Mouse (Mus musculus): ENCODE results near the gene Nacc2. TPM values are rescaled to one million over a fixed set of nuclear protein-coding genes. Genes with fewer than 3 reads are reported as not detected.

The Nacc2 gene
- total and polyA plus RNA-seq, 2 experiments from 2014 or later, result 29.9 to 61.4 TPM

DNA sequence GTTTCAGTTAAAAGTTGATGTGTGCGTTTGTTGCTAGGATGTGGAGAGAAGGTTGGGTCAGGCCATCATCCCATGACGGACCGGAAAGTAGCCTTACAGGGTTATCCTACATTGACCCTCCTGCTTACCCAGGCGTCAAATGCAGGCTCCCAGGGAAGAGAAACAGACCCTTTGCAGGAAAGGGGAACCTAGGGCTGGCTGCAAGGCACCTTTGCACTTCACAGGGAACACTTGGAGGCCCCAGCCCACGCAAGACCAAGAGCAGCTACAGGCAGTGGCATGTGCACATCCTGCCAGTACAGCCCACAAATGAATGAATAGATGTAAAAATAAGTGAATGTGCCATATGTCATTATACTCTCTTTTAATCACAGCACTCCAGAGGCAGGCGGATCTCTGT lies 17.9 kb upstream of the Nacc2 start:
- H3K9me3 ChIP-seq (ENCODE audit: low read length), result no peaks in the 10 kb centered on the region
- 9% methylated on average over 6 of the region's 6 CpGs for WGBS
- DNase-seq (ENCODE audit: low spot score) (no peak), ATAC-seq (no peak; the same call in 1 of the 2 replicates)
- peaks cover 15% of the 10 kb centered on the region for H3K4me1 ChIP-seq (ENCODE audit: insufficient read depth, low read length)
- no peak for TF ChIP-seq CTCF (IDR thresholded peaks at IDR 0.05; ENCODE audit: low read depth)
- H3K4me2 ChIP-seq (ENCODE audit: low read depth, low read length), result peak overlapping the region; percentile 91
- peak overlapping the region; percentile 97 for H3K27ac ChIP-seq
- H3K9ac ChIP-seq (replicated peaks; ENCODE audit: low read length), result peak overlapping the region; percentile 54
- H3K36me3 ChIP-seq (ENCODE audit: insufficient read depth, low read length), result peaks cover 12% of the 10 kb centered on the region
- H3K4me3 ChIP-seq (ENCODE audit: low read length), result peak overlapping the region; percentile 74
- H3K27me3 ChIP-seq (ENCODE audit: insufficient read depth, low read length), result no peaks in the 10 kb centered on the region

- Histone ChIP-seq H3K27me3 (ENCODE audit: insufficient read depth, low read length) (no peaks in the 10 kb centered on the region), H3K9me3 (ENCODE audit: low read length) (no peaks in the 10 kb centered on the region), H3K4me3 (ENCODE audit: low read length) (peak overlapping the region; percentile 74), H3K27ac (peak overlapping the region; percentile 97), H3K36me3 (ENCODE audit: insufficient read depth, low read length) (peaks cover 12% of the 10 kb centered on the region), H3K4me1 (ENCODE audit: insufficient read depth, low read length) (peaks cover 15% of the 10 kb centered on the region), H3K9ac (replicated peaks; ENCODE audit: low read length) (peak overlapping the region; percentile 91), H3K4me2 (ENCODE audit: low read depth, low read length) (peak overlapping the region; percentile 91)
- ATAC-seq (peak; percentile 90), DNase-seq (ENCODE audit: low spot score) (peak; percentile 100)
- TF ChIP-seq CTCF (IDR thresholded peaks at IDR 0.05; ENCODE audit: low read depth), result no peak
- WGBS, result 0% methylated on average over 57 of the region's 60 CpGs
Observed at GRCm38 (mm10) chr2:26140292-26140819, 17.3 kb upstream of the Nacc2 start.

GRCm38 (mm10) chr2:26139545-26140206 lies 16.7 kb upstream of the Nacc2 start:
- peaks cover 15% of the 10 kb centered on the region for H3K4me1 ChIP-seq (ENCODE audit: insufficient read depth, low read length)
- under 1% methylated on average over 60 of the region's 60 CpGs for WGBS
- H3K9me3 ChIP-seq (ENCODE audit: low read length), result no peaks in the 10 kb centered on the region
- peaks cover 12% of the 10 kb centered on the region for H3K36me3 ChIP-seq (ENCODE audit: insufficient read depth, low read length)
- peak overlapping the region; percentile 97 for H3K27ac ChIP-seq
- ATAC-seq (peak; percentile 71), DNase-seq (ENCODE audit: low spot score) (peak; percentile 73)
- no peaks in the 10 kb centered on the region for H3K27me3 ChIP-seq (ENCODE audit: insufficient read depth, low read length)
- H3K4me3 ChIP-seq (ENCODE audit: low read length), result peak overlapping the region; percentile 74
- peak overlapping the region; percentile 91 for H3K9ac ChIP-seq (replicated peaks; ENCODE audit: low read length)
- H3K4me2 ChIP-seq (ENCODE audit: low read depth, low read length), result peak overlapping the region; percentile 91
- TF ChIP-seq CTCF (IDR thresholded peaks at IDR 0.05; ENCODE audit: low read depth), result no peak

DNA sequence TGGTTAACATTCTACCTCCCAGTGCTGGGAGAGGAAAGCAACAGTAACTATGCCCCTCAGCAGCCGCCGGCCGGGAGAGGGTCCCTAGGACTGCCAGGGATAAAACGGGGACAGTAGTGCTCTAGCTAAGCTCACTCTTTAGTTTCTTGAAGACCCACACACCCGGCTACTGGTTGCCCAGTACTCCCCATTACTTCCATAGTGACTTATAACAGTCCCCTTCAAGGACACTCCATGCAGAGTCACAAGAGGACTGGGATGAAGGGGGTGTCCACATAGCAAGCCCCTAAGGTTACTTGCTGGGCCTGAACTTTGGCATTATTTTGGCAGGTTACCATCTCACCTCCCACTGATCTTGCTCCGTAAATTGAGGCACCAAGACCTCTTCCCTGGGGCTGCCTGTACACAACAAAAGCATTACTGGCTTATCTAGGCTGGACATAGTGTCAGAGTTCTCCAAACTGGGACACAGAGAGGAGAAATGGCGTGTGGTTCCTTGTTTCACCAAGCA lies 16.1 kb upstream of the Nacc2 start:
- Histone ChIP-seq H3K4me1 (ENCODE audit: insufficient read depth, low read length) (peaks cover 15% of the 10 kb centered on the region), H3K9ac (replicated peaks; ENCODE audit: low read length) (peak overlapping the region; percentile 91; the same call in 1 of the 2 replicates), H3K9me3 (ENCODE audit: low read length) (no peaks in the 10 kb centered on the region), H3K27ac (peak overlapping the region; percentile 97), H3K27me3 (ENCODE audit: insufficient read depth, low read length) (no peaks in the 10 kb centered on the region), H3K4me3 (ENCODE audit: low read length) (peak overlapping the region; percentile 74), H3K36me3 (ENCODE audit: insufficient read depth, low read length) (peaks cover 12% of the 10 kb centered on the region), H3K4me2 (ENCODE audit: low read depth, low read length) (peak overlapping the region; percentile 91)
- TF ChIP-seq CTCF (IDR thresholded peaks at IDR 0.05; ENCODE audit: low read depth), result no peak
- ATAC-seq, result no peak
- DNase-seq (ENCODE audit: low spot score), result no peak
- WGBS, result 50% methylated on average over 7 of the region's 7 CpGs

GRCm38 (mm10) chr2:26138252-26139033 lies 15.4 kb upstream of the Nacc2 start:
- Histone ChIP-seq H3K4me3 (ENCODE audit: low read length) (no peak overlapping the region), H3K9me3 (ENCODE audit: low read length) (no peaks in the 10 kb centered on the region), H3K9ac (replicated peaks; ENCODE audit: low read length) (0 out of 2 replicates have a peak overlapping the region, but pooled peaks have one; percentile 91), H3K4me1 (ENCODE audit: insufficient read depth, low read length) (peaks cover 16% of the 10 kb centered on the region), H3K27ac (no peak overlapping the region), H3K36me3 (ENCODE audit: insufficient read depth, low read length) (peaks cover 12% of the 10 kb centered on the region), H3K4me2 (ENCODE audit: low read depth, low read length) (peak overlapping the region; percentile 91), H3K27me3 (ENCODE audit: insufficient read depth, low read length) (no peaks in the 10 kb centered on the region)
- DNase-seq (ENCODE audit: low spot score) (no peak), ATAC-seq (no peak)
- TF ChIP-seq CTCF (IDR thresholded peaks at IDR 0.05; ENCODE audit: low read depth), result no peak
- 89% methylated on average over 31 of the region's 31 CpGs for WGBS

DNA sequence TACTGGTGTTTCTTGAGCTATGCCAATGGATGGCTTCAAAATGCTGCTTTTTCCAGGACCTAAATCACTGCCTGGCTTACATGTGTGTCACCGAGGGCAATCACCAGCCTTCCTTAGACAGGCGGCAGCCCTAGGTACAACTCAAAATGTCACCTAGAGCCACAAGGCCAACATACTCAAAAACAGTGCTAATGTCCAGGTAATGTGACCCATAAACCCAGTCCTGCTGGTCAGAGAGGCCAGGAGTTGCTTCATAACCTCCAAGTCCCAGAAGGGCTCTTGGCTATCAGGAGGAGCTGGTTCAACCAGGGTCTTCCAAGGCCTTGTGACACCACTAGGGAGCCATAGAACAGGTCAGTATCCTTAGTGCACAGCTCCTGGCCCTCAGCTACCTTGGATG lies 11.6 kb upstream of the Nacc2 start:
- H3K27ac ChIP-seq, result no peak overlapping the region
- TF ChIP-seq CTCF (IDR thresholded peaks at IDR 0.05; ENCODE audit: low read depth), result no peak
- no peaks in the 10 kb centered on the region for H3K27me3 ChIP-seq (ENCODE audit: insufficient read depth, low read length)
- H3K4me2 ChIP-seq (ENCODE audit: low read depth, low read length), result no peak overlapping the region
- H3K9ac ChIP-seq (replicated peaks; ENCODE audit: low read length), result no peak overlapping the region
- H3K9me3 ChIP-seq (ENCODE audit: low read length), result no peaks in the 10 kb centered on the region
- WGBS, result 91% methylated on average over 2 of the region's 2 CpGs
- ATAC-seq (no peak), DNase-seq (ENCODE audit: low spot score) (no peak)
- peaks cover 30% of the 10 kb centered on the region for H3K4me1 ChIP-seq (ENCODE audit: insufficient read depth, low read length)
- peaks cover 12% of the 10 kb centered on the region for H3K36me3 ChIP-seq (ENCODE audit: insufficient read depth, low read length)
- H3K4me3 ChIP-seq (ENCODE audit: low read length), result no peak overlapping the region
